Mouse (Mus musculus) adrenal gland, postnatal 10 days (tissue): ENCODE results near the gene Vps52. TPM values are rescaled to one million over a fixed set of nuclear protein-coding genes. Genes with fewer than 3 reads are reported as not detected.

Experiments
- DNase-seq: peaks from one replicate; pipeline ENCODE4 v3.0.0; 2021; ENCODE audit warnings: mixed read lengths
- long read RNA-seq, 2 experiments: library from polyadenylated mRNA; stranded (forward); transcript quantifications; one replicate each; pipeline ENCODE4 v2.0.0; 2021
- total RNA-seq, 2 experiments: library from RNA; stranded (reverse); gene quantifications; 2 replicates each; pipeline ENCODE4 v1.2.3; 2021

Vps52 gene
- total RNA-seq: 10 to 100 TPM; 38.8 to 51.4 TPM
- long read RNA-seq, experiment 1, transcript Vps52-201 (20 exons, 3,383 nt): major isoform, 54 of 79 reads
- long read RNA-seq, experiment 1, partial matches to known transcripts: 17 of 79 reads
- long read RNA-seq, experiment 1, other reads (novel, unspliced or antisense): 8 of 79 reads
- long read RNA-seq, experiment 2, transcript Vps52-201 (20 exons, 3,383 nt): major isoform, 34 of 57 reads
- long read RNA-seq, experiment 2, partial matches to known transcripts: 11 of 57 reads
- long read RNA-seq, experiment 2, other reads (novel, unspliced or antisense): 12 of 57 reads

- DNase-seq: peak; percentile 96
Measured at GRCm38 (mm10) chr17:33955555-33956214, at the start of gene Vps52, which contains the start of gene Rps18. TSS of gene Vps52 (plus strand) at chr17:33955812. TSS of gene Rps18 (minus strand) at chr17:33956001.

- peak; percentile 57 for DNase-seq
Measured at GRCm38 (mm10) chr17:33908331-33909076, 47.1 kb upstream of the Vps52 start.

- peak; percentile 100 for DNase-seq
Measured at GRCm38 (mm10) chr17:33909077-33909868, 46.3 kb upstream of the Vps52 start, which contains the start of gene Daxx. TSS of gene Daxx (plus strand) at chr17:33909414.

GRCm38 (mm10) chr17:33909869-33910250 is 45.8 kb upstream of the Vps52 start:
- peak; percentile 75 for DNase-seq

GRCm38 (mm10) chr17:33910346-33911051 is 45.1 kb upstream of the Vps52 start:
- DNase-seq: no peak

GRCm38 (mm10) chr17:33911052-33911812 is 44.4 kb upstream of the Vps52 start:
- DNase-seq: no peak

GRCm38 (mm10) chr17:33911813-33912414 is 43.7 kb upstream of the Vps52 start:
- DNase-seq: no peak

- no peak for DNase-seq
Measured at GRCm38 (mm10) chr17:33913264-33913663, 42.3 kb upstream of the Vps52 start.

GRCm38 (mm10) chr17:33913905-33914304 is 41.7 kb upstream of the Vps52 start:
- DNase-seq: no peak

GRCm38 (mm10) chr17:33914969-33915391 is 40.6 kb upstream of the Vps52 start:
- no peak for DNase-seq

GRCm38 (mm10) chr17:33915671-33916250 is 39.9 kb upstream of the Vps52 start, which contains the start of the genes Tapbp and Zbtb22:
TSS of gene Tapbp (plus strand) at chr17:33915899.
TSS of gene Zbtb22 (plus strand) at chr17:33915904.
- peak; percentile 96 for DNase-seq

- no peak for DNase-seq
Measured at GRCm38 (mm10) chr17:33916294-33916693, 39.3 kb upstream of the Vps52 start.

- DNase-seq: no peak
Measured at GRCm38 (mm10) chr17:33916847-33917655, 38.6 kb upstream of the Vps52 start.

- no peak for DNase-seq
Measured at GRCm38 (mm10) chr17:33917656-33918292, 37.8 kb upstream of the Vps52 start.

GRCm38 (mm10) chr17:33918293-33919203 is 37.1 kb upstream of the Vps52 start:
- no peak for DNase-seq

GRCm38 (mm10) chr17:33919351-33920281 is 36.0 kb upstream of the Vps52 start:
- DNase-seq: peak; percentile 91
